Mouse (Mus musculus): Measurements from ENCODE around the gene Nsfl1c.
"Not testable (repeated sequence)": the region's sequence is repeated elsewhere in the genome, so short reads cannot be mapped to it uniquely, and the experiment has no call there.

Gene Nsfl1c

GRCm38 (mm10) chr2:151494035-151494803, at the start of gene Nsfl1c:
Gene Nsfl1c (plus strand): TSS chr2:151494182.
- in situ Hi-C loops (cut with MboI; ENCODE audit: low sequenced_read_pairs) = no loop called here

- in situ Hi-C loops (cut with MboI; ENCODE audit: low sequenced_read_pairs) = not testable (repeated sequence)
These were observed 17.9 kb upstream of the Nsfl1c start, which contains the start of gene 4921509C19Rik for GRCm38 (mm10) chr2:151476053-151476452. Gene 4921509C19Rik (minus strand): TSS chr2:151476153.

- in situ Hi-C loops (cut with MboI; ENCODE audit: low sequenced_read_pairs) = no loop called here
These were observed 7.5 kb upstream of the Nsfl1c start for GRCm38 (mm10) chr2:151486496-151486895.

- in situ Hi-C loops (cut with MboI; ENCODE audit: low sequenced_read_pairs) = no loop called here
These were observed 4.4 kb downstream of the Nsfl1c start for GRCm38 (mm10) chr2:151498358-151498757.

GRCm38 (mm10) chr2:151500442-151501007, 6.5 kb downstream of the Nsfl1c start:
- in situ Hi-C loops (cut with MboI; ENCODE audit: low sequenced_read_pairs) = no loop called here

- in situ Hi-C loops (cut with MboI; ENCODE audit: low sequenced_read_pairs) = no loop called here
These were observed 10.2 kb downstream of the Nsfl1c start for GRCm38 (mm10) chr2:151504226-151504625.

GRCm38 (mm10) chr2:151512199-151512598, 18.2 kb downstream of the Nsfl1c start:
- in situ Hi-C loops (cut with MboI; ENCODE audit: low sequenced_read_pairs) = no loop called here

GRCm38 (mm10) chr2:151513525-151514285, 19.7 kb downstream of the Nsfl1c start:
- in situ Hi-C loops (cut with MboI; ENCODE audit: low sequenced_read_pairs) = no loop called here

GRCm38 (mm10) chr2:151519000-151519399, 25.0 kb downstream of the Nsfl1c start:
- in situ Hi-C loops (cut with MboI; ENCODE audit: low sequenced_read_pairs) = no loop called here

- in situ Hi-C loops (cut with MboI; ENCODE audit: low sequenced_read_pairs) = no loop called here
These were observed 30.5 kb downstream of the Nsfl1c start for GRCm38 (mm10) chr2:151524324-151525041.

- in situ Hi-C loops (cut with MboI; ENCODE audit: low sequenced_read_pairs) = no loop called here
These were observed 31.5 kb downstream of the Nsfl1c start for GRCm38 (mm10) chr2:151525520-151525919.

- in situ Hi-C loops (cut with MboI; ENCODE audit: low sequenced_read_pairs) = no loop called here
These were observed 34.1 kb downstream of the Nsfl1c start for GRCm38 (mm10) chr2:151528066-151528465.

GRCm38 (mm10) chr2:151529169-151529568, 35.2 kb downstream of the Nsfl1c start:
- in situ Hi-C loops (cut with MboI; ENCODE audit: low sequenced_read_pairs) = no loop called here

GRCm38 (mm10) chr2:151530378-151531230, 36.6 kb downstream of the Nsfl1c start:
- in situ Hi-C loops (cut with MboI; ENCODE audit: low sequenced_read_pairs) = no loop called here

GRCm38 (mm10) chr2:151533632-151534031, 39.6 kb downstream of the Nsfl1c start:
- in situ Hi-C loops (cut with MboI; ENCODE audit: low sequenced_read_pairs) = no loop called here

GRCm38 (mm10) chr2:151535961-151536617, 42.1 kb downstream of the Nsfl1c start:
- in situ Hi-C loops (cut with MboI; ENCODE audit: low sequenced_read_pairs) = no loop called here

GRCm38 (mm10) chr2:151536618-151536974, 42.6 kb downstream of the Nsfl1c start:
- in situ Hi-C loops (cut with MboI; ENCODE audit: low sequenced_read_pairs) = no loop called here

GRCm38 (mm10) chr2:151538646-151539045, 44.7 kb downstream of the Nsfl1c start:
- in situ Hi-C loops (cut with MboI; ENCODE audit: low sequenced_read_pairs) = no loop called here

- in situ Hi-C loops (cut with MboI; ENCODE audit: low sequenced_read_pairs) = no loop called here
These were observed 48.5 kb downstream of the Nsfl1c start, which contains the start of gene Fkbp1a for GRCm38 (mm10) chr2:151542323-151543062. Gene Fkbp1a (plus strand): TSS chr2:151542483.
